Comparison of ENCODE assay signal across 23 mouse cellular contexts in the genomic region with DNA sequence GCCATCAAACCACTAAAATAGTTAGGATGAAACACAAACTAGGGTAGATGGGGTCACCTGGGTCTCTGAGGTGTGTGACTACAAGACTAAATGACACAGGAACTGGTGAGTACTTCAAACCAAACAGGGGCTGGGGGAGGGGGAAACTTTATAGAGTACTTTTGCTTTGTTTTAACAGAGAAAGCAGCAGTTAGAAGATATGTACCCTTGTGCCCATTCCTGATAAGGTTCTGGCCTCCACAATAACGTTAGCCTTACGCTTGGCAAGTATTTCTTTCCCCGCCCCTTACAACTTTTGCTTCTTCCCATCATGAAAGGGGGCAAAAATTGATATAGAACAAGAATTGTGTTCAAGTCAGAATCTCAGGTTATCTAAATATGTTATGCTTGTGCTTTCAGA. TPM values are rescaled to one million over a fixed set of nuclear protein-coding genes. Genes with fewer than 3 reads are reported as not detected.
DNase-seq lines count a peak whose midpoint lies in the region; ATAC-seq lines count a peak whose summit lies in the region.
"Had no signal": no experiment of that assay in that cellular context is flagged by ENCODE, and none has a peak within 500 bp of the region (broad histone marks: within the 10 kb centered on the region; RNA-seq: fewer than 3 reads in every experiment).

No protein-coding gene starts in this region.

- no peaks in the 10 kb centered on the region for H3K9me3 ChIP-seq in liver, embryonic 11.5 days (ENCODE audit: control insufficient read depth, low read length)
- no peaks in the 10 kb centered on the region for H3K9me3 ChIP-seq in liver, embryonic 15.5 days (replicated peaks)
- H3K9me3 ChIP-seq: embryonic facial prominence, embryonic 13.5 days; forebrain, embryonic 12.5 days; heart, embryonic 15.5 days; hindbrain, embryonic 10.5 days; intestine, embryonic 15.5 days had no signal

- H3K9ac ChIP-seq in liver, embryonic 11.5 days (ENCODE audit: low read depth, low read length) = no peak overlapping the region
- H3K9ac ChIP-seq in liver, embryonic 15.5 days = no peak overlapping the region
- H3K9ac ChIP-seq: embryonic facial prominence, embryonic 13.5 days; forebrain, embryonic 12.5 days; heart, embryonic 15.5 days; hindbrain, embryonic 14.5 days; intestine, embryonic 15.5 days had no signal

- WGBS in liver, embryonic 11.5 days = 44% methylated on average over 3 of the region's 3 CpGs
- 17% methylated on average over 3 of the region's 3 CpGs for WGBS in liver, embryonic 15.5 days (ENCODE audit: insufficient replicate concordance)

- H3K27ac ChIP-seq in liver, embryonic 11.5 days (ENCODE audit: low read depth, low read length) = peak overlapping the region; percentile 60
- H3K27ac ChIP-seq in liver, embryonic 15.5 days (replicated peaks) = no peak overlapping the region
- H3K27ac ChIP-seq: embryonic facial prominence, embryonic 13.5 days; forebrain, embryonic 12.5 days; heart, embryonic 15.5 days; hindbrain, embryonic 10.5 days; hindbrain, embryonic 14.5 days; intestine, embryonic 15.5 days had no signal

- peak; percentile 80 for ATAC-seq in liver, embryonic 11.5 days (replicated peaks; ENCODE audit: low FRiP score)
- ATAC-seq in liver, embryonic 15.5 days (ENCODE audit: insufficient read depth) = peak; percentile 64
- peak; percentile 78 for ATAC-seq in megakaryocyte-erythroid progenitor cell, adult 5-6 weeks (replicated peaks; ENCODE audit: low FRiP score, low TSS enrichment, poor library complexity, severe bottlenecking)
- ATAC-seq: forebrain, embryonic 16.5 days; intestine, embryonic 15.5 days had no signal

- peak overlapping the region; percentile 48 for H3K4me2 ChIP-seq in liver, embryonic 11.5 days
- H3K4me2 ChIP-seq in liver, embryonic 15.5 days = peak overlapping the region; percentile 79
- H3K4me2 ChIP-seq: embryonic facial prominence, embryonic 13.5 days; forebrain, embryonic 12.5 days; heart, embryonic 11.5 days; heart, embryonic 15.5 days; hindbrain, embryonic 14.5 days; intestine, embryonic 15.5 days had no signal

- intact Hi-C loops in heart, postnatal 36 days (cut with DNase I) = no loop called here

- H3K4me1 ChIP-seq in liver, embryonic 11.5 days (replicated peaks; ENCODE audit: control insufficient read depth, insufficient read depth, low read length) = peaks cover 30% of the 10 kb centered on the region
- peaks cover 56% of the 10 kb centered on the region for H3K4me1 ChIP-seq in liver, embryonic 15.5 days (replicated peaks)

- DNase-seq in c-Kit-positive CD71-positive TER-119-negative erythroid progenitor cells, embryonic 14.5 days (ENCODE audit: low read depth) = peak; percentile 71
- DNase-seq in liver, embryonic 11.5 days (ENCODE audit: low spot score) = no peak
- no peak for DNase-seq in kidney, adult 9 months
- DNase-seq in lung, postnatal 10 days = no peak
- DNase-seq in heart, postnatal 36 days = no peak
- DNase-seq: adrenal gland, postnatal 10 days; cerebellum, adult 18-20 months; cerebellum, postnatal 10 days; gastrocnemius, postnatal 14 days; heart, adult 18-20 months; heart, postnatal 14 days had no signal

- no peak overlapping the region for H3K4me3 ChIP-seq in liver, embryonic 11.5 days (ENCODE audit: low read depth, low read length)
- H3K4me3 ChIP-seq in liver, embryonic 15.5 days (replicated peaks) = no peak overlapping the region
- H3K4me3 ChIP-seq: embryonic facial prominence, embryonic 13.5 days; forebrain, embryonic 12.5 days; heart, embryonic 15.5 days; hindbrain, embryonic 10.5 days; intestine, embryonic 15.5 days had no signal

- peaks cover 51% of the 10 kb centered on the region for H3K27me3 ChIP-seq in liver, embryonic 11.5 days (replicated peaks; ENCODE audit: control insufficient read depth, insufficient read depth, low read length)
- peaks cover 78% of the 10 kb centered on the region for H3K27me3 ChIP-seq in liver, embryonic 15.5 days

- H3K36me3 ChIP-seq in liver, embryonic 11.5 days (ENCODE audit: control insufficient read depth, insufficient read depth, low read length) = no peaks in the 10 kb centered on the region
- no peaks in the 10 kb centered on the region for H3K36me3 ChIP-seq in liver, embryonic 15.5 days (replicated peaks)
- H3K36me3 ChIP-seq: embryonic facial prominence, embryonic 13.5 days; forebrain, embryonic 12.5 days; heart, embryonic 15.5 days; hindbrain, embryonic 10.5 days; intestine, embryonic 15.5 days had no signal

RNA-seq across cellular contexts. Expression of a gene that starts 3.6 kb away (rescaled TPM):
- polyA plus RNA-seq in liver, embryonic 11.5 days (2014; fragmentation: Nextera tagmentation; extraction: Ambion mirVana) = not detected in 2 replicates
- not detected in 2 replicates for polyA plus RNA-seq in liver, embryonic 15.5 days (2015; fragmentation: Nextera tagmentation; extraction: Ambion mirVana)
- total RNA-seq in megakaryocyte-erythroid progenitor cell, adult 5-6 weeks (2014; fragmentation: Nextera tagmentation) = not detected in 2 replicates
- 0.38 TPM in 1 of 2 replicates, not detected in the other for total RNA-seq in megakaryocyte-erythroid progenitor cell, adult 5-6 weeks (2017)
- total RNA-seq in heart, postnatal 36 days (2021) = not detected
- total RNA-seq: adrenal gland, postnatal 4 days; gastrocnemius, adult 18-20 months; gastrocnemius, postnatal 14 days; heart, adult 18-20 months; heart, postnatal 14 days had no signal
- polyA plus RNA-seq: embryonic facial prominence, embryonic 13.5 days; heart, embryonic 15.5 days had no signal

RNA-seq across cellular contexts. Expression of a gene that starts 14.7 kb away (rescaled TPM):
- polyA plus RNA-seq in liver, embryonic 11.5 days (2014; fragmentation: Nextera tagmentation; extraction: Ambion mirVana) = 15.8 TPM in 2 replicates
- 4.8 and 5.0 TPM in 2 replicates for polyA plus RNA-seq in liver, embryonic 15.5 days (2015; fragmentation: Nextera tagmentation; extraction: Ambion mirVana)
- total RNA-seq in megakaryocyte-erythroid progenitor cell, adult 5-6 weeks (2014; fragmentation: Nextera tagmentation) = 15.0 and 18.9 TPM in 2 replicates
- total RNA-seq in megakaryocyte-erythroid progenitor cell, adult 5-6 weeks (2017) = 12.3 and 19.4 TPM in 2 replicates
- 10 to 100 TPM; 14.2 to 15.0 TPM for total RNA-seq in heart, postnatal 36 days (2021)

RNA-seq across cellular contexts. Expression of a gene that starts 19.6 kb away (rescaled TPM):
- 157 and 179 TPM in 2 replicates for polyA plus RNA-seq in liver, embryonic 11.5 days (2014; fragmentation: Nextera tagmentation; extraction: Ambion mirVana)
- polyA plus RNA-seq in liver, embryonic 15.5 days (2015; fragmentation: Nextera tagmentation; extraction: Ambion mirVana) = 57.2 and 57.6 TPM in 2 replicates
- 147 and 193 TPM in 2 replicates for total RNA-seq in megakaryocyte-erythroid progenitor cell, adult 5-6 weeks (2014; fragmentation: Nextera tagmentation)
- 236 and 240 TPM in 2 replicates for total RNA-seq in megakaryocyte-erythroid progenitor cell, adult 5-6 weeks (2017)
- total RNA-seq in heart, postnatal 36 days (2021) = 100 to 1,000 TPM; 169 to 175 TPM
